Mouse (Mus musculus) G1E (cell line): ENCODE measurements around the gene Mpp5.

Experiments used
- CTCF ChIP-seq: IDR thresholded peaks from 2 replicates; pipeline ENCODE4 v1.5.1; 2012; ENCODE audit warnings: low read depth, low read length, inconsistent platforms, mixed read lengths
- GATA1 ChIP-seq: IDR thresholded peaks from 2 replicates; pipeline ENCODE4 v1.6.1; 2012; ENCODE audit warnings: borderline replicate concordance, low read length, inconsistent platforms, mixed read lengths
- POLR2AphosphoS5 ChIP-seq: IDR thresholded peaks from 2 replicates; pipeline ENCODE4 v1.6.1; 2012; ENCODE audit warnings: low read depth, low read length, inconsistent platforms; ENCODE audit not compliant: insufficient replicate concordance
- TAL1 ChIP-seq: conservative IDR thresholded peaks from 2 replicates; pipeline ENCODE4 v1.6.1; 2012; ENCODE audit warnings: low read depth, low read length, inconsistent platforms, mixed read lengths

DNA sequence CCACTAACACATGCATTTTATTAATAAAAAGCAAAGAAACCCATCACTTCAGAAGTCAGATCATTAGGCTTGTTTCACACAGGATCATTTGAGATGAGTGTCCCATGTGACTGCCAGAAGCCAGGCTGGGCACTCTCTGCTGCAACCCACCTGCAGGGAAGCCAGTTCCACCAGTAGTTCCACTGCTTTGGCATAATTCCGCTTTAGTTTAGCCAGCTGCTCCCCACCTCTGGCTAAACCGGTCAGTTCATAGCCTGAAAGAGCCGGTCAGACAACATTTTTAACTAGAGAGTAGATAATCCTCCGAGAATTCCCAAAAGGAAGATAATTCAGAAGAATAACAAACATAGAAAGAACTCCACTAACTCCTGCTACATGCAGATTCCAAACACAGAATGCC is 99.5 kb downstream of the Mpp5 start:
- TF ChIP-seq CTCF (no peak), GATA1 (no peak), POLR2AphosphoS5 (no peak), TAL1 (no peak)
